Mouse (Mus musculus) stomach, postnatal 0 days (tissue): ENCODE results near the gene Rab7b.

Experiments
- CTCF ChIP-seq: IDR thresholded peaks from 2 replicates; pipeline ENCODE4 v1.5.1; 2016; ENCODE audit warnings: antibody characterized with exemption, low read depth, mild to moderate bottlenecking, moderate library complexity
- EP300 ChIP-seq: optimal IDR thresholded peaks from 2 replicates; pipeline ENCODE3; 2016; ENCODE audit warnings: antibody characterized with exemption

DNA sequence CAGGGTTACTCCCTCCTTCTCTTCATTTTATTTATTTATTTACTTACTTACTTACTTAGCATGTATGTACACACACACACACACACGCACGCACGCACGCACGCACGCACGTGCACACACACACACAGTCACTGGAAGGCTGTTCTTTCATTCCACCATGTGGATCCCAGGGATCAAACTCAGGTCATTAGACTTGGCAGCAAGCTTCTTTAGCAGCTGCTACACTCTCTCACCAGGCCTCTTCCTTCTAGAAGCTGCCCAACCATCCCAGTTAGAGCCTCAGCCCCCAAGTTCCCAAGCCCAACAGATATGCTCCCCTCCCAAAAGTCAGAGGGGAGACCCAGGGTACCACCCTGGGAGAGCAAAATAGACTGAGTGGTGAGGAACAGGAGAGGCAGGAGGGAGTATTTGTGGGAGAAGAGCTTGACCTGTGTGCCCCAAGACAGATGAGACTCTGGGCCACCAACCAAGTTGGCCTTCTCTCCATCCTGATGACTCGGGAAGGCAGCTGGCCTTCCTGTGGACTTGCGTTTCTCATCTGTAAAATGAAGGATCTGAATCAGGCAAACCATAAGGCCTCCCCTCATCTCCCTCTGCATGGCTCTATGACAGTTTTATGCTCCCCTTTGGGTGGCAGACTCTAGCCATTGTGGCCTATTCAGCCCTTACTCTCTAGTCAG lies 51.1 kb downstream of the Rab7b start:
- no peak for TF ChIP-seq CTCF
- TF ChIP-seq EP300 = no peak
